7 mouse cellular contexts compared by ENCODE assay signal in genomic region chr10:69398197-69398762, GRCm38 (mm10). TPM values are rescaled to one million over a fixed set of nuclear protein-coding genes. Genes with fewer than 3 reads are reported as not detected.
DNase-seq lines count a peak whose midpoint lies in the region; ATAC-seq lines count a peak whose summit lies in the region.

No protein-coding gene starts in this region.

- H3K36me3 ChIP-seq in forebrain, embryonic 11.5 days (ENCODE audit: control insufficient read depth, insufficient read depth, low read length): no peaks in the 10 kb centered on the region
- H3K36me3 ChIP-seq in intestine, embryonic 16.5 days (ENCODE audit: control insufficient read depth, insufficient read depth, low read length): no peaks in the 10 kb centered on the region
- no peaks in the 10 kb centered on the region for H3K36me3 ChIP-seq in midbrain, embryonic 11.5 days (ENCODE audit: control insufficient read depth, insufficient read depth, low read length)

- H3K27me3 ChIP-seq in forebrain, embryonic 11.5 days (ENCODE audit: control insufficient read depth, insufficient read depth, low read length): peaks cover 36% of the 10 kb centered on the region
- H3K27me3 ChIP-seq in intestine, embryonic 16.5 days (replicated peaks; ENCODE audit: control insufficient read depth, insufficient read depth, low read length): peaks cover 14% of the 10 kb centered on the region; the same call in 1 of the 2 replicates
- H3K27me3 ChIP-seq in midbrain, embryonic 11.5 days (ENCODE audit: control insufficient read depth, insufficient read depth, low read length): peaks cover 40% of the 10 kb centered on the region

- DNase-seq in right cerebral cortex, postnatal 4 days: peak; percentile 11
- no peak for DNase-seq in right cerebral cortex, postnatal 10 days (ENCODE audit: low spot score in 2 of 2)
- DNase-seq in forebrain, embryonic 11.5 days (ENCODE audit: low spot score): peak; percentile 60
- DNase-seq in midbrain, embryonic 11.5 days (ENCODE audit: low spot score, missing footprints): no peak
- DNase-seq in ovary, postnatal 36 days (ENCODE audit: low spot score): no peak

- H3K27ac ChIP-seq in forebrain, embryonic 11.5 days (ENCODE audit: low read depth, low read length): no peak overlapping the region
- H3K27ac ChIP-seq in intestine, embryonic 16.5 days (ENCODE audit: low read length): no peak overlapping the region
- no peak overlapping the region for H3K27ac ChIP-seq in midbrain, embryonic 11.5 days (ENCODE audit: low read depth, low read length)

- no peaks in the 10 kb centered on the region for H3K9me3 ChIP-seq in forebrain, embryonic 11.5 days (ENCODE audit: control insufficient read depth, low read length)
- no peaks in the 10 kb centered on the region for H3K9me3 ChIP-seq in intestine, embryonic 16.5 days (ENCODE audit: control insufficient read depth, low read length)
- no peaks in the 10 kb centered on the region for H3K9me3 ChIP-seq in midbrain, embryonic 11.5 days (ENCODE audit: control insufficient read depth, low read length)

- peak overlapping the region; percentile 56 for H3K4me3 ChIP-seq in forebrain, embryonic 11.5 days (ENCODE audit: low read depth, low read length)
- H3K4me3 ChIP-seq in intestine, embryonic 16.5 days (ENCODE audit: low read length): peak overlapping the region; percentile 84
- peak overlapping the region; percentile 43 for H3K4me3 ChIP-seq in midbrain, embryonic 11.5 days (ENCODE audit: low read depth, low read length)

- peak overlapping the region; percentile 48; the same call in 1 of the 2 replicates for H3K9ac ChIP-seq in forebrain, embryonic 11.5 days (ENCODE audit: low read length)
- peak overlapping the region; percentile 79 for H3K9ac ChIP-seq in intestine, embryonic 16.5 days (ENCODE audit: low read depth, low read length)
- H3K9ac ChIP-seq in midbrain, embryonic 11.5 days (ENCODE audit: low read length): peak overlapping the region; percentile 14; the same call in 1 of the 2 replicates

- peak; percentile 45; the same call in 1 of the 2 replicates for ATAC-seq in forebrain, embryonic 11.5 days (replicated peaks; ENCODE audit: low FRiP score)
- peak; percentile 70 for ATAC-seq in intestine, embryonic 16.5 days
- peak; percentile 18 for ATAC-seq in midbrain, embryonic 11.5 days (ENCODE audit: low FRiP score)
- no peak for ATAC-seq in CD4-positive, CD25-positive, alpha-beta regulatory T cell, adult 4 months

- H3K4me1 ChIP-seq in forebrain, embryonic 11.5 days (replicated peaks; ENCODE audit: control insufficient read depth, insufficient read depth, low read length): peaks cover 14% of the 10 kb centered on the region
- peaks cover 15% of the 10 kb centered on the region for H3K4me1 ChIP-seq in intestine, embryonic 16.5 days (ENCODE audit: control insufficient read depth, insufficient read depth, low read length)
- H3K4me1 ChIP-seq in midbrain, embryonic 11.5 days (ENCODE audit: control insufficient read depth, insufficient read depth, low read length): peaks cover 13% of the 10 kb centered on the region

- peak overlapping the region; percentile 99 for H3K4me2 ChIP-seq in forebrain, embryonic 11.5 days (ENCODE audit: low read depth, low read length, severe bottlenecking)
- H3K4me2 ChIP-seq in intestine, embryonic 16.5 days (ENCODE audit: low read depth, low read length): peak overlapping the region; percentile 100
- peak overlapping the region; percentile 92 for H3K4me2 ChIP-seq in midbrain, embryonic 11.5 days

- under 1% methylated on average over 26 of the region's 26 CpGs for WGBS in forebrain, embryonic 11.5 days
- under 1% methylated on average over 26 of the region's 26 CpGs for WGBS in intestine, embryonic 16.5 days
- WGBS in midbrain, embryonic 11.5 days: 1% methylated on average over 26 of the region's 26 CpGs

RNA-seq across cellular contexts. Expression of gene Ank3, which starts 0.3 kb away (rescaled TPM):
- polyA plus RNA-seq in forebrain, embryonic 11.5 days (2014; fragmentation: Nextera tagmentation; extraction: Ambion mirVana): 42.5 and 44.5 TPM in 2 replicates
- 21.7 and 26.8 TPM in 2 replicates for polyA plus RNA-seq in intestine, embryonic 16.5 days (2015; fragmentation: Nextera tagmentation; extraction: Ambion mirVana)
- polyA plus RNA-seq in midbrain, embryonic 11.5 days (2014; fragmentation: Nextera tagmentation; extraction: Ambion mirVana): 58.8 and 63.9 TPM in 2 replicates
- 1 to 10 TPM; 1.1 to 1.2 TPM for polyA plus RNA-seq in CD4-positive, CD25-positive, alpha-beta regulatory T cell, adult 4 months (2017; shearing (Covaris generic))

RNA-seq across cellular contexts. Expression of gene Cdk1, which starts 45.5 kb away (rescaled TPM):
- polyA plus RNA-seq in forebrain, embryonic 11.5 days (2014; fragmentation: Nextera tagmentation; extraction: Ambion mirVana): 446 and 479 TPM in 2 replicates
- polyA plus RNA-seq in intestine, embryonic 16.5 days (2015; fragmentation: Nextera tagmentation; extraction: Ambion mirVana): 339 and 377 TPM in 2 replicates
- polyA plus RNA-seq in midbrain, embryonic 11.5 days (2014; fragmentation: Nextera tagmentation; extraction: Ambion mirVana): 408 and 424 TPM in 2 replicates
- 10 to 100 TPM; 17.5 to 18.6 TPM for polyA plus RNA-seq in CD4-positive, CD25-positive, alpha-beta regulatory T cell, adult 4 months (2017; shearing (Covaris generic))

Comparison
In these comparisons a context has a peak if more than half of its experiments do, and no peak if none do; other contexts are left out.
1. DNase-seq: peak in right cerebral cortex, postnatal 4 days (single experiment) and forebrain, embryonic 11.5 days (single experiment); none in right cerebral cortex, postnatal 10 days (0 of 2), midbrain, embryonic 11.5 days (single experiment) and ovary, postnatal 36 days (single experiment).
2. H3K9ac ChIP-seq: peak in every context shown above with its lines; median percentile 79 in intestine, embryonic 16.5 days; 48 in forebrain, embryonic 11.5 days; 14 in midbrain, embryonic 11.5 days.
3. RNA of gene Ank3, which starts 0.3 kb away (polyA plus RNA-seq): 58.8 to 63.9 TPM in midbrain, embryonic 11.5 days, 42.5 to 44.5 TPM in forebrain, embryonic 11.5 days and 21.7 to 26.8 TPM in intestine, embryonic 16.5 days; 1.1 to 1.2 TPM in CD4-positive, CD25-positive, alpha-beta regulatory T cell, adult 4 months; every median in the first group is over 10 times any median in the second.
4. RNA of gene Cdk1, which starts 45.5 kb away (polyA plus RNA-seq): 446 to 479 TPM in forebrain, embryonic 11.5 days, 408 to 424 TPM in midbrain, embryonic 11.5 days and 339 to 377 TPM in intestine, embryonic 16.5 days; 17.5 to 18.6 TPM in CD4-positive, CD25-positive, alpha-beta regulatory T cell, adult 4 months; every median in the first group is over 10 times any median in the second.
5. Peak in every context shown above with its lines, with median percentiles within 50 percentile points of each other: H3K4me2 ChIP-seq and H3K4me3 ChIP-seq.